In the genomic region with DNA sequence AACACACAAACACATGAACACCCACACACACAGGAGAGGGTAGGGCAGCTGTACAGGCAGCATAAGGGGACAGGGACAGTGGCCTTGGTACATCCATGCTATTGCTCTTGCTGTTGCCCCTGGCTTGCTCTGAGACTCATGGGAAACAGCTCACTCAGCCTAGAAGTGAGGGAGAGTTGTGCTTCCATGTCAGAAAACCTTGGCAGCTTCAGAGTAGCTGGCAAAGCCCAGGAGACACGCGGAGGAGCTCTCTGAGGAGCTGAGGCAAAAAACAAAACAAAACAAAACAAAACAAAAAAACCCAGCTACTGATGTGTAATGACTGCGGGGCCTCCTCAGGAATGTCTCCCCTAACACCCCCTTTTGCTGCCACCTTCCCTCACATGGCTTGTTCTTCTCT, we compare ENCODE assay signal across 16 mouse cellular contexts.
"Had no signal": no experiment of that assay in that cellular context is flagged by ENCODE, and none has a peak within 500 bp of the region (broad histone marks: within the 10 kb centered on the region; RNA-seq: fewer than 3 reads in every experiment).

No protein-coding gene starts in this region.

- H3K4me2 ChIP-seq: limb, embryonic 13.5 days; midbrain, embryonic 11.5 days; neural tube, embryonic 13.5 days; stomach, embryonic 15.5 days had no signal

- H3K27ac ChIP-seq: kidney, postnatal 0 days; limb, embryonic 13.5 days; liver, embryonic 14.5 days; neural tube, embryonic 13.5 days; stomach, embryonic 15.5 days had no signal

- DNase-seq: kidney, adult 11 months; kidney, adult 9 months; kidney, postnatal 36 days; layer of hippocampus, adult 9-11 months; layer of hippocampus, postnatal 36 days; lung, adult 18-20 months; retina, postnatal 1 day; thymus, adult 2 months; thymus, postnatal 4 days had no signal

- H3K9ac ChIP-seq: limb, embryonic 13.5 days; liver, embryonic 14.5 days; neural tube, embryonic 13.5 days; stomach, embryonic 15.5 days had no signal

- H3K36me3 ChIP-seq: limb, embryonic 13.5 days; neural tube, embryonic 13.5 days; stomach, embryonic 15.5 days had no signal

- H3K4me3 ChIP-seq: limb, embryonic 13.5 days; neural tube, embryonic 13.5 days; stomach, embryonic 15.5 days had no signal

- ATAC-seq: midbrain, embryonic 16.5 days had no signal

- H3K9me3 ChIP-seq: limb, embryonic 13.5 days; neural tube, embryonic 13.5 days; stomach, embryonic 15.5 days had no signal

- H3K27me3 ChIP-seq: neural tube, embryonic 13.5 days; stomach, embryonic 15.5 days had no signal
